Mouse (Mus musculus) small intestine, adult 2 months (tissue): ENCODE data around the gene Cdh13.

Experiments used
- CTCF ChIP-seq: fragments of 200-500 bp; IDR thresholded peaks from 2 replicates; pipeline ENCODE4 v1.5.1; 2012; ENCODE audit warnings: low read depth, mild to moderate bottlenecking, control low read depth, inconsistent platforms, low read length, moderate library complexity, mixed read lengths; ENCODE audit not compliant: insufficient replicate concordance, insufficient read length; ENCODE audit errors: extremely low read depth
- POLR2A ChIP-seq: fragments of 200-500 bp; IDR thresholded peaks from 2 replicates; pipeline ENCODE4 v1.6.1; 2012; ENCODE audit warnings: low read depth, mild to moderate bottlenecking, control low read depth, inconsistent platforms, low read length, moderate library complexity

GRCm38 (mm10) chr8:118379657-118380056 is 96.1 kb downstream of the Cdh13 start:
- TF ChIP-seq CTCF (no peak), POLR2A (no peak)
